Comparison of ENCODE assay signal across 8 mouse cellular contexts in genomic region chr7:45709036-45709435, GRCm38 (mm10). TPM values are rescaled to one million over a fixed set of nuclear protein-coding genes. Genes with fewer than 3 reads are reported as not detected.
DNase-seq lines count a peak whose midpoint lies in the region; ATAC-seq and TF ChIP-seq lines count a peak whose summit lies in the region.

No protein-coding gene starts in this region.

- H3K4me2 ChIP-seq in intestine, embryonic 16.5 days (ENCODE audit: low read depth, low read length) = no peak overlapping the region; the same call in 1 of the 2 replicates

- ATAC-seq in intestine, embryonic 16.5 days = no peak
- ATAC-seq in frontal cortex, adult (ENCODE audit: low TSS enrichment) = no peak

- TF ChIP-seq CTCF in testis, adult 2 months (IDR thresholded peaks at IDR 0.05; ENCODE audit: control insufficient read depth, insufficient read depth, insufficient replicate concordance, low read depth, low read length) = no peak
- TF ChIP-seq CTCF in olfactory bulb, adult 2 months (IDR thresholded peaks at IDR 0.05; ENCODE audit: insufficient read depth, low read depth, low read length) = no peak

- TF ChIP-seq POLR2A in testis, adult 2 months (IDR thresholded peaks at IDR 0.05; ENCODE audit: control insufficient read depth, low read depth, low read length) = no peak
- no peak for TF ChIP-seq POLR2A in olfactory bulb, adult 2 months (IDR thresholded peaks at IDR 0.05; ENCODE audit: insufficient read depth, low read depth, low read length)

- no peaks in the 10 kb centered on the region for H3K27me3 ChIP-seq in testis, adult 2 months (ENCODE audit: control insufficient read depth, insufficient read depth, low read length)
- H3K27me3 ChIP-seq in intestine, embryonic 16.5 days (replicated peaks; ENCODE audit: control insufficient read depth, insufficient read depth, low read length) = no peaks in the 10 kb centered on the region

- H3K9ac ChIP-seq in intestine, embryonic 16.5 days (ENCODE audit: low read depth, low read length) = peak overlapping the region; percentile 41; the same call in 1 of the 2 replicates

- WGBS in intestine, embryonic 16.5 days = 40% methylated on average over 6 of the region's 6 CpGs
- 30% methylated on average over 6 of the region's 6 CpGs for WGBS in olfactory bulb, adult 2 months

- no peak overlapping the region; the same call in 1 of the 2 replicates for H3K27ac ChIP-seq in testis, adult 2 months (ENCODE audit: control insufficient read depth, insufficient read depth, low read depth, low read length)
- peak overlapping the region; percentile 85 for H3K27ac ChIP-seq in intestine, embryonic 16.5 days (ENCODE audit: low read length)
- H3K27ac ChIP-seq in olfactory bulb, adult 2 months (ENCODE audit: insufficient read depth, low read depth, low read length) = peak overlapping the region; percentile 100

- peaks cover 57% of the 10 kb centered on the region for H3K4me1 ChIP-seq in testis, adult 2 months (ENCODE audit: control insufficient read depth, insufficient read depth, low read length)
- H3K4me1 ChIP-seq in intestine, embryonic 16.5 days (ENCODE audit: control insufficient read depth, insufficient read depth, low read length) = peaks cover 52% of the 10 kb centered on the region
- H3K4me1 ChIP-seq in olfactory bulb, adult 2 months (ENCODE audit: control insufficient read depth, insufficient read depth, low read length) = peaks cover 59% of the 10 kb centered on the region

- H3K4me3 ChIP-seq in testis, adult 2 months (ENCODE audit: control insufficient read depth, low read depth, low read length) = peak overlapping the region; percentile 28; the same call in 1 of the 2 replicates
- H3K4me3 ChIP-seq in intestine, embryonic 16.5 days (ENCODE audit: low read length) = no peak overlapping the region
- H3K4me3 ChIP-seq in olfactory bulb, adult 2 months (ENCODE audit: insufficient read depth, low read depth, low read length) = no peak overlapping the region

- H3K9me3 ChIP-seq in intestine, embryonic 16.5 days (ENCODE audit: control insufficient read depth, low read length) = no peaks in the 10 kb centered on the region

- DNase-seq in frontal cortex, postnatal 10 days (ENCODE audit: low spot score in 2 of 2) = peak; percentile 39 to 60
- DNase-seq in frontal cortex, postnatal 36 days (ENCODE audit: low spot score in 2 of 2) = no peak
- DNase-seq in testis, postnatal 14 days (ENCODE audit: low spot score) = no peak
- DNase-seq in adrenal gland, adult 8-10 months = no peak

- H3K36me3 ChIP-seq in testis, adult 2 months (ENCODE audit: control insufficient read depth, insufficient read depth, low read length) = peaks cover 4% of the 10 kb centered on the region
- H3K36me3 ChIP-seq in intestine, embryonic 16.5 days (ENCODE audit: control insufficient read depth, insufficient read depth, low read length) = peaks cover 22% of the 10 kb centered on the region

RNA-seq across cellular contexts. Expression of gene Dbp, which starts 4.1 kb away (rescaled TPM):
- polyA plus RNA-seq in testis, adult 2 months (2012; rRNA removed) = 11.2 and 12.9 TPM in 2 replicates
- polyA plus RNA-seq in intestine, embryonic 16.5 days (2015; fragmentation: Nextera tagmentation; extraction: Ambion mirVana) = 2.3 and 3.2 TPM in 2 replicates
- 386 TPM in 1 of 2 replicates, not detected in the other for polyA plus RNA-seq in olfactory bulb, adult 2 months (2012; ENCODE audit: insufficient read depth, insufficient read length, low replicate concordance, missing spikeins)
- 100 to 1,000 TPM; 254 to 411 (median 333) TPM for total RNA-seq in adrenal gland, adult 8-10 months (2022)

RNA-seq across cellular contexts. Expression of gene Rpl18, which starts 6.2 kb away (rescaled TPM):
- polyA plus RNA-seq in testis, adult 2 months (2012; rRNA removed) = 517 and 652 TPM in 2 replicates
- polyA plus RNA-seq in intestine, embryonic 16.5 days (2015; fragmentation: Nextera tagmentation; extraction: Ambion mirVana) = 1,070 and 1,157 TPM in 2 replicates
- not detected in 2 replicates for polyA plus RNA-seq in olfactory bulb, adult 2 months (2012; ENCODE audit: insufficient read depth, insufficient read length, low replicate concordance, missing spikeins)
- total RNA-seq in adrenal gland, adult 8-10 months (2022) = 1,000 to 10,000 TPM; 1,011 to 1,224 (median 1,104) TPM

RNA-seq across cellular contexts. Expression of gene Sphk2, which starts 8.8 kb away (rescaled TPM):
- polyA plus RNA-seq in testis, adult 2 months (2012; rRNA removed) = 33.4 and 34.6 TPM in 2 replicates
- 55.6 and 59.2 TPM in 2 replicates for polyA plus RNA-seq in intestine, embryonic 16.5 days (2015; fragmentation: Nextera tagmentation; extraction: Ambion mirVana)
- not detected in 2 replicates for polyA plus RNA-seq in olfactory bulb, adult 2 months (2012; ENCODE audit: insufficient read depth, insufficient read length, low replicate concordance, missing spikeins)
- total RNA-seq in adrenal gland, adult 8-10 months (2022) = 10 to 100 TPM; 36.9 to 40.2 (median 39.3) TPM

RNA-seq across cellular contexts. Expression of gene Car11, which starts 9.4 kb away (rescaled TPM):
- 2.3 and 3.3 TPM in 2 replicates for polyA plus RNA-seq in testis, adult 2 months (2012; rRNA removed)
- 4.1 and 5.3 TPM in 2 replicates for polyA plus RNA-seq in intestine, embryonic 16.5 days (2015; fragmentation: Nextera tagmentation; extraction: Ambion mirVana)
- not detected in 2 replicates for polyA plus RNA-seq in olfactory bulb, adult 2 months (2012; ENCODE audit: insufficient read depth, insufficient read length, low replicate concordance, missing spikeins)
- total RNA-seq in adrenal gland, adult 8-10 months (2022) = 10 to 100 TPM; 11.5 to 28.2 (median 18.9) TPM

RNA-seq across cellular contexts. Expression of gene Fam83e, which starts 12.0 kb away (rescaled TPM):
- polyA plus RNA-seq in testis, adult 2 months (2012; rRNA removed) = 145 and 176 TPM in 2 replicates
- 30.9 and 34.2 TPM in 2 replicates for polyA plus RNA-seq in intestine, embryonic 16.5 days (2015; fragmentation: Nextera tagmentation; extraction: Ambion mirVana)
- polyA plus RNA-seq in olfactory bulb, adult 2 months (2012; ENCODE audit: insufficient read depth, insufficient read length, low replicate concordance, missing spikeins) = not detected in 2 replicates
- 1 to 10 TPM in 1 of 4 experiments, under 1 TPM in 3; 0.29 to 2.1 (median 0.66) TPM for total RNA-seq in adrenal gland, adult 8-10 months (2022)

Comparison
In these comparisons a context has a peak if more than half of its experiments do, and no peak if none do; other contexts are left out.
1. DNase-seq: peak in frontal cortex, postnatal 10 days (2 of 2); none in frontal cortex, postnatal 36 days (0 of 2), testis, postnatal 14 days (single experiment) and adrenal gland, adult 8-10 months (single experiment).